Mouse (Mus musculus) adrenal gland, adult 18-20 months (tissue): Measurements from ENCODE around the gene Crip2. TPM values are rescaled to one million over a fixed set of nuclear protein-coding genes. Genes with fewer than 3 reads are reported as not detected.

Experiments used
- DNase-seq, 2 experiments: peaks; one replicate each; pipeline ENCODE4 v3.0.0; 2021 to 2022; ENCODE audit warnings: low spot score in 2 of 2
- total RNA-seq, 2 experiments: library from RNA; stranded (reverse); gene quantifications; 1 replicate in 1 of 2; 2 replicates in 1 of 2; pipeline ENCODE4 v1.2.3; 2021

The Crip2 gene
- total RNA-seq, 2 experiments from 2014 or later: 48.1 to 55.6 TPM

DNA sequence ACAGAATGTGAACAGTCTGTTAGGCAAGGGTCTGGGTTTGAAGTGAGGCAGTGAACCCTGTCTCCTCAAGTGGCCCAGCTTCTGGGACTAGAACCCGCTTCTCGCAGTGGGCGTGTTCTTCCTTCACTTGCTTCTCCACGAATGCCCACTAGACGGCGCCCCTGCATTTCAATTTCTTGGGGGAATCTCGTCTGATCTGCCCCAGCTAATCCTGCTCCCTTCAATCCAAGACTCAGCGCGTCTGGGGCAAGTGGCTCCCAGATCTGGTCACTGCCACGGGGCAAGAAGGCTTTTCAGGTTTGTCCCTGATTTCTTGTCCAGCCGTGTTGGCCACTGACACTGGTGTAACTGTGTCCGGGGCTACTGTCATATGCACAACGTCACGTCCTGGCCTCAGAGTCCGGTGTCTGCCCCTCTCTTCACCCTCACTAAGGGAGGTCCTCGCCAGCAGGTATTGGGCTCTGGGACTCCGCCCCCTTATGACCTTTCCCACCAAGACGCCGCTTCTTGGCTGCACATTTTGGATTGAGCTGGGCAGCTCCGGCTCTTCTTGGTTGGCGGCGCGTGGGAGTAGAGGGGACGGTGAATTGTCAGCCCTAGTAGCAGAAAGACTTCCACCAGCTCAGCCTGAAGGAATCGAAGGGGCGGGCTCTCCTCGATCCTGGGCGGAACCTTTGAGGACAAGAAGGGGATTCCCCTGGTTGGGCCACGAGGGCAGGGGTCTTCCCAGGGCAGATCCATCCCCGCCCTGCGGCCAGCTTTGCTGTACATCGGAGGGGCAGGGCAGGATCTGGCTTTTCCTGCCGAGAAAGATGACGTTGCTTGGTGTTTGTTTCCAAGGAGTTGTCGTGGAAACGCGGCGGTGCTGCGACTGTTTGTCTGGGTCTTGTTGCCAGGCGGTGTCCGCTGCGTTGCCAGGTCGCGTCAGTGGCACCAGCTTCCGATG lies 6.3 kb downstream of the Crip2 start, which contains the start of gene Crip1:
Gene Crip1 (plus strand): TSS at position 205 of the 946 bp plus-strand sequence.
- DNase-seq: peak; percentile 93

DNA sequence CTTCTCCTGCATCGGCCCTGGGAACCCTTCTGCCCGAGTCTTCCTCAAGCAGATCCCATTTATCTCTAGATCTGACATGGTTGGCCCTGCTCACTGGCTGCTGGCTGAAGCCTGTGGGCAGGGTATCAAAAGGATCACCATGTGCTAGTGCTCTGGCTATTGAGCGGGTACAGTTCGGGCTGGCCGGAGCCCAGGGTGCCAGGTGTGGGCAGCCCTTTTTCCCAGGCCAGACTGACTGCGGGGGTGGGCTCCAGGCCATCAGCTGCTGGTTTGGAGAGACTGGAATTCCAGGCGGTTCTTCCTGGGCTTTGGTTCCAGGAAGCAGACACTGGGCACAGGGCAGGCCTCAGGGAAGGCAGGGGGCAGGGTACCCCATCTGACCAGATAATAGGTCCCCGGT lies 7.4 kb downstream of the Crip2 start:
- DNase-seq: no peak

DNA sequence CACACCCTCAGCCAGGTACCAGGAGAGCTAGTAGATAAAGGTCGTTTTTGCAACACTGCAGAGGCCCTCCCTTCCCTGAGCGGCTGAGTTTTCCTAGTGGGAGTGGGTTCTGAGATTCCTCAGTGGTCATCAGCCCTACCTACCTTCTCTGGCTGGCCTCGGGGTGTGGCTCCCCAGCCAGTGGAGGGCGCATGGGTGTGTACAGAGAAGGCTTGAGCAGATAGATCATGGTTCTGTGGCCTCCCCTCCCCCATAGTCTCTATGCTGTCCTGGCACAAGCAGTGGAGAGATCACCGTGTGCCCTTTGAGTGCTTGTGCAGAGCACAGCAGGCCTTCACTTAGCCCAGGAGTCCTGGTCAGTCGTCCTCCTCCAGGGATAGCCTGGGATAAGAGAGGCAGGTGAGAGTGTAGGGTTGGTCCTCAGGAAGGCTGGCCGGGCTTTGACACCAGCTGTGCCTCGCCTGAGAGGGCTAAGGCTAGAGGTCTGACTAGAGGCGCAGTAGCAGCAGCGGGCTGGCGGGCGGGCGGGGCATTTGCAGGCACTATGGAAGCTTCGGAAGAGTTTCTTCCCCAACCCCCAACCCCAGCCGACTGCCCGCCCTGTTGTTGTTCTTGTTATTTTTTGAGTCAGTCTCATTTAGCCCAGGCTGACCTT lies 8.5 kb downstream of the Crip2 start:
- no peak for DNase-seq

DNA sequence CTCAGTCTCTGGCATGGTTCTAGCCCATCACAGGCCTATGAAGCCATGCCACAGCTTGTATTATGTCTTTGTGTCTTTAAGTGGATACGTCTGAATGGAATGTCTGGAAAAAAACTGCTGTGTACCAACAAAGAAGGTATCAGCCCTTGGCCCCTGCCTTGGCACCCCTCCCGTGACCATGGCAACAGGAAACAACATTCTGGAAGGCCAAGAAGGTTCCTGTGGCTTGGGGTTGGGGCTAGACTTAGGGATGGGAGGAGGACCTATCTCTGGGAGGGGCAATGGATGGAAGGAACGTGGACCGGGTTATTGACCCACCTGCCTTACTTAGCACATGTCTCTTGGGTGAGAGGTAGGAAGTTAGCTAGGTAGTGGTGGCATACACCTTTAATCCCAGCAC lies 9.3 kb downstream of the Crip2 start:
- no peak for DNase-seq

DNA sequence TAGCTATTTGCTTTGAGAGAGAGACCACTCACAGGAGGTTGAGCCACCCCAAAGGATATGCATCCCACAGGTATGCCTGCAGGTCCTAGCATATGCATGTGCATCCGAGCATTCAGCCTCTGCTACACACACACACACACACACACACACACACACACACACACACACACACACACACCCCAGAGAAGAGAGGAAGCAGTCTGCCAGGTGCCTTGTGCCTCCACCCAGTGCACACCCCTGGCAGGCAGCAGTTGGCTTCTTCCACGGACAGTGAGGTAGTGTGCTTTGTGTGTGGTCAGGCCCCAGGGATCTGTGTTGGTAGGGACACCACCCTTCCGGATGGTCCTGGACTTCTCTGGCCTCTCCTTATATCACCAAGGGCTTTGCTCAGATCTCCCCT lies 9.9 kb downstream of the Crip2 start:
- no peak for DNase-seq

DNA sequence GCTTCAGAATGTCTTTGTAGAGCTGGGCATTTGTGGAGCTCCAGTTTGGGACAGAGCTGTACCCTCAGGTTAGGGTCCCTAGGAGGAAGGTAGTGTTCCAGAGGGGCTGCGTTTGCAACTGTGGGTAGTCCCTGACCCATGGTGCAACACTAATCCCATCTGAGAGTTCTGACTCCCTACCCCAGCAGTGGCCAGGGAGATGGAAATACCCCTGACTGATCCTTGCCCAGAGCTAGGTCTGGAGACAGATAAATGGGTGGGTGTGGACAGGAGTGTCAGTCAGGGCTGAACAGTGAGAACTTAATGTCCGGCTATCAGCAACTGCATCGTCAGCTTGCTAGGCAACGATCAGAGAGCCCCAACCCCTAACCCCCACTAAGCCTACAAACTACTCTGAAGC lies 10.6 kb downstream of the Crip2 start:
- no peak for DNase-seq

DNA sequence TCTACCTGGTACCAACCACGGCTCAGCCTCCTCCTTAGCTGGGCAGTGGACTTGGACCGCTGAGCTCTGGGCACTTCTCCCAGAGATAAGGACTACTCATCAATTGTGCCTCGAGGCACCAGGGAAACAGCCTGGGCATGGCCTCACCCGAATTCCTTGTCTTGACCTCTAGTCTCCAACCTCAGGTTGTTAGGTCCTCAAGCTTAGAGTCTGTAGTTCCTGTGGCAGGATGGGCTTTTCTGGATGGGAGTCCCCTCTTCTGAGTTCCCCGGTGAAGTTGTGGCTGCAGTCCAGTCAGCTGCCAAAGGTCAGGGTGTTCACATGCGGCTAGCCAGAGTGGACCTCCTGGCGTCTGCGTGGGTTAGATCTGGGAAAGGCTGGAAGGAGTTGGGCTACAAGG lies 11.0 kb downstream of the Crip2 start:
- no peak for DNase-seq

DNA sequence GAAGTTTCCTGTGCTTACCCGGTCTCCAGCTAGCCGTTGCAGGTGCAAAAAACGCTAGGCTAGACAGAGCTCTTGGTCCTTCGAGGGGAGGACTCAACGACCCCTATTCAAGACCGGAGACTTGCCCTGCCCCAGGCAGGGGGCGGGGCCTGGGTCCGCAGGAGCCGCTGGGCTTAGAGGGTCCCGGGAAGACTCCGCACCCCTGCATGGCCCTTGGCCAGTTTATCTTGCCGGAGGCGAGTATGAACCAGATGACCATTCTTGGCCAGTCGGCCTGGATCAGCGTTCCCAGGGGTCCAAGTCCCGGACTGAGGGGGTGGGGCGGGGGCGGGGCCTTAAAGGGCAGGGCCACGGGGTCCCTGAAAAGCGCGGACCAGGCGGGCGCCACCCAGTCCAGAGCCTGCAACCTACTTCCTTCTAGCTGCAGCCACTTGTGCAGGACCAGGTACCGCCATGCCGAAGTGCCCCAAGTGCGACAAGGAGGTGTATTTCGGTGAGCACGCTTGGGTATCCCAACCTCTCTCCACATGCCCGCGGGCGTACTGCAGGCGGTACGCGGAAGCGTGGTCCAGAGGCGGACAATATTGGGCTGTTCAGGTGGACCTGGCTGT lies 11.7 kb downstream of the Crip2 start:
- no peak for DNase-seq

DNA sequence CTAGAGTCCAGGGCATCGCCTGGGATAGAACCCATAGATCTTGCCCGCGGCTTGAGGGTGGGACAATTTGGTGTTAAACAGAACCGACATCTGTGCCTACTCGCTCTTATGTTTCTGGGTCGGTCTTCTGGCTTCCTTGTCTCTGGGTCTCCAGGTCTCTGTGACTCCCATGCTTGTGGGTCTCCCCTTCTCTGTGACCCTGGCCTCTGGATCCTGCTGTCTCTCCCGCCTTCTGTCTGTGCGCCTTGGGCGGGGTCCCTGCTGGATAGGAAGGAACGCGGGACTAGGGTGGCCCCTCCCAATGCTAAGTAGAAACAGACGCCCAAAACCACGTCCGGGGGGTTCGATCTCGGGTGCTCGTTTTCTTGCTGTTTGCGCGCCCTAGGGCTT lies 12.2 kb downstream of the Crip2 start:
- no peak for DNase-seq

DNA sequence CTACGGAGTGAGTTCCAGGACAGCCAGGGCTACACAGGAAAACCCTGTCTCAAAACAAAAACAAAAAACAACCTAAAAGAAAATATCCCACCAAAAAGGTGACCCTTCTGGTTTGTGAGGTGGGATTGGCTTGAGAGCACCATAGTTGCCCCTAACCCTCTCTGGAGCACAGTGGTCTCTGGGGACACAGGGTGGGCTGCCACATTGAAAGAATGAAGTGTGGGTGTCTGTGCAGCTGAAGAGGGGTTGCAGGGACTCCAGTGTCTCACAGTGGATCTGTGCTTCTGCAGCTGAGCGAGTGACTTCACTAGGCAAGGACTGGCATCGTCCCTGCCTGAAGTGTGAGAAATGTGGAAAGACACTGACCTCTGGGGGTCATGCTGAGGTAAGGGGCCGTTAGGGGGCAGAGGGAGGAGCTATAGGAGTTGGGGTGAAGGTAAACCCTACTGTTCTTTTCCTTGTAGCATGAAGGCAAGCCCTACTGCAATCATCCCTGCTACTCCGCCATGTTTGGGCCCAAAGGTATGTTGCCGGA lies 13.0 kb downstream of the Crip2 start:
- no peak for DNase-seq

DNA sequence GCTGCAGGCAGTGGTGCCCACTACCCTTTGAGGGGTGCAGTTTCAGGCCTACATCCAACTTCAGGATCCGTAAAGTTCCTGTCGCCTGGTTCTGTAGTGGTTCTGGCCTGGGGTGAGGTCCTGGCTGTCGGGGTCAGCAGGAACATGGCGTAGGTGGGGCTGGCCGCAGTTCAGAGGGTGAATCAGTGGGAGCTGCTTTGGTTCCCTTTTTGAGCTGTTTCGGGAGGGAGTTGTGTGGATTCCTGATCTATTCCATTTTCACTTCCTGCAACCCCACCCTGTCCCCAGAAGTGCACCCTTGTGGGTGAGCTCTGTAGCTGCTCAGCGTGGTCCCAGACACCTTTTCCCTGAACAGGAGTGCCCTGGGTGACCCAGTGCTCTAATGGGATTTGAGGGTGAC lies 13.9 kb downstream of the Crip2 start:
- no peak for DNase-seq

DNA sequence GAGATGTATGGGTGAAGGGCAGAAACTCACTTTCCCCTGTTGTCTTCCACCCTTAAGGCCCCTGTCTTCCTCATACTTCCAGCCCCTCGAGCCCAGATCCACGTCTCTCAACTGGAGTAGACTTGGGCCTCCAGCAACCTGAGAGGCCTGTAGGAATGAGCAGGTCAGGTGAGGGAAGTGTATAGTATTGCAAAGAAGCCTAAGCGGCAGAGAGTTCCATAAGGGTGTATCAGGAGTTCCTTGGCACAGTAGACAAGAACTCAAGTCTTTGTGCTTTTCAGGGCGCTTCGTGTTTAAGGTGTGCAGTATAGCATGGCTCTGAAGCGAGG lies 14.7 kb downstream of the Crip2 start:
- DNase-seq: no peak

DNA sequence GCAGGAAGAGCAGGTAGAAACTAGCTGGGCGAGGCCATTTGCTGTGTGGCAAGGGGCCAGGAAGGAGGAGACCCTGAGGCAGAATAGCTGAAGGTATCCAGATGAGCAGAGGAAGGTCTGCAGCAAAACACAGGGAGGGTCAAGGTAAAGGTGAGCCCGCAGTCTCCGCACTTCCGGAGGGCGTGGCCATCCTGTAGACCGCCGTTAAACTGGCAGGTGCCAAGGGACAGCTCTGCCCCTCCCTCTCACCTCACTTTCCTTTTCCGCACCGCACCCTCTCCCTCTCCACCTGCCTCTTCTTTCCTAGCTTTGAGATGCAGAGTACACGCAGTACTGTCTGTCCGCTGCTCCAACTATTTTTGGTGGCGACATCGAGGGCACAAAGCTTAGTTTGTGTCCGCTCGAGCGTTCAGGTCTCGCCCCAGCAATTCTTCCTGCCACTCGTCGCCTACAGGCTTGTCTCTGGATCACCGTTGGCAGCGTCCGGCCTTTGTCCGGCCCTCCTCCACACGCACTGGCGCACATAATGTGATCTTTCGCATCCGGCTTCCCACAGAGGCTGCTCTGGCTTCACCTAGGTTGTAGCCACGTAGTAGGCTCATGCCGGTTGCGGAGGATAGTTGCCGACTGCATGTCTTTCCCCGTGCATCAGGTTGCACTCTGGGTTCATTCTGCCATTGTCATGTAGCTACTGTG lies 15.2 kb downstream of the Crip2 start:
- DNase-seq: peak; percentile 53

DNA sequence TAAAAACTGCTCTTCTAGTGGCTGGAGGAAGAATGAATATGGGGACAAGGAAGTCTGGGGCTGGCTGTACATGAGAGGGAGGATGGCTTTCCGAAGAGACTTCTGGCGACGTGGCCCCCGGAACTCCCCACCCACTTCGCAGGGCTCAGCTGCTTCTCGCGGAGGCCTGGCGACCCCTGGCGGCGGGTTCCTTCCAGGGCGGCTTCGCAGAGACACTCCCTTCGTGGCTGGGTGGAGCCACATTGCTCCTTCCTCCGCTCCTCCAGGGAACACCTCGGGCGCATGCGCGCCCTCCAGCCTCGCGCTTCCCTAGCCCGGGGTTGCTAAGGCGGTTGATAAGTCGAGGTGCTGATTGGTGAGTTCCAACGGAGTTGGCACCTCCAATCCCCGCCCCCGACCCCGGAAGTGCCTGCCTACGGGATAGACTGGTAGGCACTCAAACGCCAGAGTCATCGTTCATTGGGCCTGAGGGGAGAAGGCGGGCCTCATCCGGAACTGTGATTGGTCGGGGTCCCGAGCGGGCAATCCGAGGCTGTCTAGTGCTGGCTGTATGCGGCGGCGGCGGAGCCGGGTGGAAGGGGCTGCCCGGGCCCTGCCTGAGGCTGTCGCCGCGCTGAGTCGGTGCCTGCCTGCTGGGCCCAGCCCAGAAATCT lies 16.0 kb downstream of the Crip2 start, which contains the start of gene Tedc1:
Gene Tedc1 (plus strand): TSS at position 535 of the 653 bp plus-strand sequence.
- peak; percentile 99 for DNase-seq

DNA sequence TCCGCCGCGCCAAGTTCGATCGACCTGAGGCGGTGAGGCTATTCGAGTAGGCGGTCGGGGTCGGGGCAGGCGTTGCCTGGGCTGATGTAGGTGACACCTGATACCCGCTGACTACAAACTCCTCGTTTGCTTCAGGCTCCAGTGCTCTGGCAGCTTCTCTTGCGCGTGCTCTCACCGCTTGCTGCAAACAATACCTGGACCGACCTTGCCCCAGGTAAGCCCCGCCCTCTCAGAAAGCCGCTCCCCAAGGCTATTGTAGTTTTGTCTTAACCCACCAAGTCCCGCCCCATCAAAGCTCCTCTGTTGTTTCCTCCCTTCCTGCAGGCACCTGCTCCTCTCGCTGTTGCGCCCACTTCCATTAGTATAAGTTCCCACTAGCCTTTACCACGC lies 16.5 kb downstream of the Crip2 start:
- DNase-seq: no peak

DNA sequence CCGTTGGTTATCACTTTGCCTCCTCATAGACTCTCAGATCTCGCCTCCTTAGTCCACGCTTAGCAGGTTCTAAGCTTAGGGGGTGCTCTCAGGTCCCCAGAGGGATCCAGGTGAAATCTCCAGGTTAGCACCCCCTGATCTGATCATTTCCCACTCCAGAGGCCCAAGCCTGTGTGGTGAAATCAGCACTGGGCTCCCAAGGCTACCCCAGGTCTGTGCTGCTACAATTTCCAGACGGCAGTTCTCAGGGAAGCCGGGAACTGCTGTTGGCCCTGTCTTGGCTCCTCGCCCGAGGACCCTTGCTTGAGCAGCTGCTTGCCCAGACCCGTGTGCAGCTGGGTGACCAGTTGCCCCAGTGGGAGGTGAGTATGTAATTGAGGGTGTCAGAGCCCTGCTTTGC lies 17.0 kb downstream of the Crip2 start:
- no peak for DNase-seq

DNA sequence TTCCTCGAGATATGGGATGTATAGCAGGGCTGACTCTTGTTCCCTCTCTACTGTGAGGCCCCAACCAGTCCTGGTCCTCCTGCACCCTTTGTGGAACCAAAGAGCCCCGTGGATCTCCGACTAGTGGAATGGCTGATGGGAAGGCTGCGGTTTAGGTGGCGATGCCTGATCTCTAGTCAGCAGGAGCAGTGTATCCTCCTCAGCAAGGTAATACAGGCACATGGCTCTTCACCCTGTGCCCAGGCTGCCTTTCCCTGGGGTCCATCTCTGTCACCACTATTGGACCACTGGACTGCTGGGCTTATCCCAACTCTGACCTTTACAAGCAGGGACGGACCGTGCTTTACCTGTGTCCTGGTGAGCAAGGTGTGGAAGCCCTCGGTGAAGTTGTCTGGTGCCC lies 17.5 kb downstream of the Crip2 start:
- no peak for DNase-seq

DNA sequence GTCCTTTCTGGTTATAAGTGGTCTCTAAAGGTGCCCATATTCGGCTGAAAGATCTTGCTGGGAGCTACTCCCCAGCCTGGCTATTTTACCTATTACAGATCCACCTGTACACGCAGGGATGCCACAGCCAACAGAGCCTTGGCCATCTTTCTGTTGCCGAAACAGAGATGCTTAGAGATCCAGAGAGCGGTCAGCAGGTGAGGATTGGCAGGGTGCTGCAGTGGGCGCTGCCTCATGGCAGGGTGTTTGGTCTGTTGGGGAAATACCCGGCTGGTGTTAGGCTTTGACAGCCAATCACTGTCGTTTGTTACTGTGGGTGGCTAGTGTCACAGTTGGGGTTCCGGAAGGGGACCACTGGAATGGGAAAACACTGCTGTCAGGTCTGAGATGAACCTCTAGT lies 17.9 kb downstream of the Crip2 start:
- DNase-seq: no peak

DNA sequence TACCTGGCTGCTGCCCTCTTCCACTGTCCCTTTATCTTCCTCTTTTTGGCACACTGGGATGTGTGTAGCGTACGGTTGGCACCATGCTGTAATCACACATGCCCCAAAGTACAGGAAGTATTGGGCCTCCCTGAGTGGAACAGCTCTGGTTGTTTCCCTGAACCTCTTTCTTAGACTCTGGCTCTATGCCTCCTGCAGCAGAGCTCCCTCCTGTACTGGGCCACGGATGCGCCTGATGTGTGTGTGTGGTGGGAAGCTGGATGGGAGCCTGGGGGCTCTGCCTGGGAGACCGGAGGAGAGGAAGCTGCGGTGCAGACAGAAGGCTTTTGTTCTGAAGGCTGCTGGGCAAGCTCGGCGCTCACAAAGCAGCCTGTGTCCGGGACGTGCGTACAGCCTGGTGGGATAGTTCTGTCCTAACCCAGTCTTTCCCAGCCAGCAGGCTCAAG lies 23.5 kb downstream of the Crip2 start:
- DNase-seq: no peak

DNA sequence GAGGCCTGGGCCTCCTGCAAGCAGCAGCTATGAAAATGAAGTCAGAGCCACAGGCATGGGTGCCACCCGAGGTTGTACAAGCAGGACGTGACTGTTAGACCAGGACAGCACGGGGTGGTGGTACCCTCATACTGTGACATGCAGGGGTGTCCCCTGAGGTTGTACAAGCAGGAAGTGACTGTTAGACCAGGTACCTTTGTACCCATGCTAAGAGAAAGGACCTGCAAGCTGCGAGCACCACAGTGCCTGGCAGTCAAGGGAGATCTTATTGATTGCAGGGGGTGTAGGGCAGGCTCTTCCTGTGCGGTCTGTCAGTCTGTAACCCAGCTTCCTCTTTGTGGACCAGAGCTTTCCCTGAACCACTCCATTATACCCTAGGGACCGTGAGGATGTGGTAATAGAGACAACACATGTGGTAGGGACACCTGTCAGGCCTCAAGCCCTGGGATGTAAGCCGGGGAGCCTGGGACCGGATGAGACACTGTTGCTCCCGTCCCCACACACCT lies 28.0 kb downstream of the Crip2 start:
- DNase-seq: no peak
